Mouse (Mus musculus) kidney, adult 2 months (tissue): ENCODE data around the gene Atxn1.

Experiments
- CTCF ChIP-seq: fragments of 200-500 bp; conservative IDR thresholded peaks from 2 replicates; pipeline ENCODE4 v1.5.1; 2011; ENCODE audit warnings: low read depth, mild to moderate bottlenecking, control low read depth, low read length, moderate library complexity, mixed read lengths; ENCODE audit not compliant: insufficient read depth, insufficient read length
- POLR2A ChIP-seq: fragments of 200-500 bp; IDR thresholded peaks from one replicate; pipeline ENCODE4 v1.6.1; 2011; ENCODE audit warnings: low read depth, low read length, control low read depth

- TF ChIP-seq CTCF (no peak), POLR2A (no peak)
Observed at GRCm38 (mm10) chr13:45640431-45640830, 324.4 kb downstream of the Atxn1 start.
